8 mouse cellular contexts compared by ENCODE assay signal in genomic region chr9:119320446-119320845, GRCm38 (mm10). TPM values are rescaled to one million over a fixed set of nuclear protein-coding genes. Genes with fewer than 3 reads are reported as not detected.
DNase-seq lines count a peak whose midpoint lies in the region; ATAC-seq and TF ChIP-seq lines count a peak whose summit lies in the region.

No protein-coding gene starts in this region.

- no peak for TF ChIP-seq CTCF in lung, embryonic 14.5 days (IDR thresholded peaks at IDR 0.05; ENCODE audit: low read depth)
- no peak for TF ChIP-seq CTCF in lung, adult 2 months (IDR thresholded peaks at IDR 0.05; ENCODE audit: insufficient read depth, low read length)
- TF ChIP-seq CTCF in layer of hippocampus, adult 2 months (conservative IDR thresholded peaks at IDR 0.05) = no peak

- no peaks in the 10 kb centered on the region for H3K27me3 ChIP-seq in lung, embryonic 14.5 days (ENCODE audit: insufficient read depth, low read length)
- no peaks in the 10 kb centered on the region for H3K27me3 ChIP-seq in forebrain, embryonic 11.5 days (ENCODE audit: control insufficient read depth, insufficient read depth, low read length)
- no peaks in the 10 kb centered on the region for H3K27me3 ChIP-seq in intestine, embryonic 16.5 days (replicated peaks; ENCODE audit: control insufficient read depth, insufficient read depth, low read length)
- H3K27me3 ChIP-seq in neural tube, embryonic 12.5 days (replicated peaks) = no peaks in the 10 kb centered on the region

- no peak overlapping the region; the same call in 1 of the 2 replicates for H3K4me3 ChIP-seq in lung, embryonic 14.5 days (ENCODE audit: low read depth, low read length)
- no peak overlapping the region for H3K4me3 ChIP-seq in lung, adult 2 months (replicated peaks; ENCODE audit: extremely low read depth, low read depth, low read length)
- H3K4me3 ChIP-seq in forebrain, embryonic 11.5 days (ENCODE audit: low read depth, low read length) = no peak overlapping the region; the same call in 1 of the 2 replicates
- no peak overlapping the region for H3K4me3 ChIP-seq in intestine, embryonic 16.5 days (ENCODE audit: low read length)
- H3K4me3 ChIP-seq in neural tube, embryonic 12.5 days = no peak overlapping the region
- no peak overlapping the region for H3K4me3 ChIP-seq in layer of hippocampus, adult 2 months

- H3K9me3 ChIP-seq in lung, embryonic 14.5 days (ENCODE audit: low read depth, low read length) = no peaks in the 10 kb centered on the region
- no peaks in the 10 kb centered on the region for H3K9me3 ChIP-seq in forebrain, embryonic 11.5 days (ENCODE audit: control insufficient read depth, low read length)
- no peaks in the 10 kb centered on the region for H3K9me3 ChIP-seq in intestine, embryonic 16.5 days (ENCODE audit: control insufficient read depth, low read length)
- H3K9me3 ChIP-seq in neural tube, embryonic 12.5 days = no peaks in the 10 kb centered on the region

- DNase-seq in lung, embryonic 14.5 days = no peak
- DNase-seq in lung, adult 2 months = no peak
- no peak for DNase-seq in forebrain, embryonic 11.5 days (ENCODE audit: low spot score)
- DNase-seq in layer of hippocampus, adult 2 months (ENCODE audit: low spot score in 2 of 2) = no peak
- no peak for DNase-seq in gastrocnemius, postnatal 4 days (ENCODE audit: low spot score in 2 of 2)
- DNase-seq in kidney, postnatal 4 days = no peak

- H3K36me3 ChIP-seq in lung, embryonic 14.5 days (ENCODE audit: insufficient read depth) = no peaks in the 10 kb centered on the region
- H3K36me3 ChIP-seq in forebrain, embryonic 11.5 days (ENCODE audit: control insufficient read depth, insufficient read depth, low read length) = no peaks in the 10 kb centered on the region
- H3K36me3 ChIP-seq in intestine, embryonic 16.5 days (ENCODE audit: control insufficient read depth, insufficient read depth, low read length) = no peaks in the 10 kb centered on the region
- no peaks in the 10 kb centered on the region for H3K36me3 ChIP-seq in neural tube, embryonic 12.5 days

- no peaks in the 10 kb centered on the region for H3K4me1 ChIP-seq in lung, embryonic 14.5 days (ENCODE audit: insufficient read depth)
- peaks cover 8% of the 10 kb centered on the region; the same call in 1 of the 2 replicates for H3K4me1 ChIP-seq in lung, adult 2 months (ENCODE audit: control insufficient read depth, insufficient read depth, low read length)
- H3K4me1 ChIP-seq in forebrain, embryonic 11.5 days (replicated peaks; ENCODE audit: control insufficient read depth, insufficient read depth, low read length) = no peaks in the 10 kb centered on the region; the same call in 1 of the 2 replicates
- peaks cover 7% of the 10 kb centered on the region; the same call in 1 of the 2 replicates for H3K4me1 ChIP-seq in intestine, embryonic 16.5 days (ENCODE audit: control insufficient read depth, insufficient read depth, low read length)
- H3K4me1 ChIP-seq in neural tube, embryonic 12.5 days = peaks cover 16% of the 10 kb centered on the region

- WGBS in lung, embryonic 14.5 days = 77% methylated on average over 7 of the region's 7 CpGs
- 77% methylated on average over 7 of the region's 7 CpGs for WGBS in lung, adult 2 months
- 81% methylated on average over 7 of the region's 7 CpGs for WGBS in forebrain, embryonic 11.5 days
- 75% methylated on average over 7 of the region's 7 CpGs for WGBS in intestine, embryonic 16.5 days
- WGBS in neural tube, embryonic 12.5 days = 80% methylated on average over 7 of the region's 7 CpGs

- H3K27ac ChIP-seq in lung, embryonic 14.5 days (ENCODE audit: low read depth) = no peak overlapping the region
- H3K27ac ChIP-seq in forebrain, embryonic 11.5 days (ENCODE audit: low read depth, low read length) = no peak overlapping the region
- H3K27ac ChIP-seq in intestine, embryonic 16.5 days (ENCODE audit: low read length) = no peak overlapping the region
- H3K27ac ChIP-seq in neural tube, embryonic 12.5 days = no peak overlapping the region
- no peak overlapping the region for H3K27ac ChIP-seq in layer of hippocampus, adult 2 months

- no peak for ATAC-seq in lung, embryonic 14.5 days (ENCODE audit: insufficient read depth)
- ATAC-seq in forebrain, embryonic 11.5 days (replicated peaks; ENCODE audit: low FRiP score) = no peak
- ATAC-seq in intestine, embryonic 16.5 days = no peak
- ATAC-seq in neural tube, embryonic 12.5 days (ENCODE audit: low FRiP score, low read depth) = no peak

- peak overlapping the region; percentile 96 for H3K4me2 ChIP-seq in lung, embryonic 14.5 days
- H3K4me2 ChIP-seq in forebrain, embryonic 11.5 days (ENCODE audit: low read depth, low read length, severe bottlenecking) = peak overlapping the region; percentile 18; the same call in 1 of the 2 replicates
- peak overlapping the region; percentile 95 for H3K4me2 ChIP-seq in intestine, embryonic 16.5 days (ENCODE audit: low read depth, low read length)
- peak overlapping the region; percentile 91 for H3K4me2 ChIP-seq in neural tube, embryonic 12.5 days (replicated peaks)

- H3K9ac ChIP-seq in lung, embryonic 14.5 days = no peak overlapping the region
- H3K9ac ChIP-seq in forebrain, embryonic 11.5 days (ENCODE audit: low read length) = no peak overlapping the region
- no peak overlapping the region for H3K9ac ChIP-seq in intestine, embryonic 16.5 days (ENCODE audit: low read depth, low read length)
- H3K9ac ChIP-seq in neural tube, embryonic 12.5 days = no peak overlapping the region

- no peak for TF ChIP-seq POLR2A in lung, adult 2 months (IDR thresholded peaks at IDR 0.05; ENCODE audit: borderline replicate concordance, extremely low read depth, low read depth, low read length)

RNA-seq across cellular contexts. Expression of gene Oxsr1, which starts 1.8 kb away (rescaled TPM):
- polyA plus RNA-seq in lung, embryonic 14.5 days (2014; fragmentation: Nextera tagmentation; extraction: Ambion mirVana) = 13.3 and 14.4 TPM in 2 replicates
- polyA plus RNA-seq in lung, adult 2 months (2012; rRNA removed) = 13.1 and 19.8 TPM in 2 replicates
- polyA plus RNA-seq in forebrain, embryonic 11.5 days (2014; fragmentation: Nextera tagmentation; extraction: Ambion mirVana) = 18.4 and 19.7 TPM in 2 replicates
- 9.1 and 9.5 TPM in 2 replicates for polyA plus RNA-seq in intestine, embryonic 16.5 days (2015; fragmentation: Nextera tagmentation; extraction: Ambion mirVana)
- 18.8 and 19.9 TPM in 2 replicates for polyA plus RNA-seq in neural tube, embryonic 12.5 days (2016; fragmentation: Nextera tagmentation; extraction: Ambion mirVana)
- 10 to 100 TPM; 30.2 to 31.2 TPM for total RNA-seq in layer of hippocampus, adult 2 months (2021)
- total RNA-seq in gastrocnemius, postnatal 4 days (2021) = 10 to 100 TPM; 36.0 to 39.1 TPM

RNA-seq across cellular contexts. Expression of gene Acaa1a, which starts 19.0 kb away (rescaled TPM):
- polyA plus RNA-seq in lung, embryonic 14.5 days (2014; fragmentation: Nextera tagmentation; extraction: Ambion mirVana) = 80.4 and 87.1 TPM in 2 replicates
- 216 and 282 TPM in 2 replicates for polyA plus RNA-seq in lung, adult 2 months (2012; rRNA removed)
- polyA plus RNA-seq in forebrain, embryonic 11.5 days (2014; fragmentation: Nextera tagmentation; extraction: Ambion mirVana) = 62.6 and 75.6 TPM in 2 replicates
- polyA plus RNA-seq in intestine, embryonic 16.5 days (2015; fragmentation: Nextera tagmentation; extraction: Ambion mirVana) = 114 and 116 TPM in 2 replicates
- 87.6 and 91.8 TPM in 2 replicates for polyA plus RNA-seq in neural tube, embryonic 12.5 days (2016; fragmentation: Nextera tagmentation; extraction: Ambion mirVana)
- 10 to 100 TPM; 77.9 to 83.1 TPM for total RNA-seq in layer of hippocampus, adult 2 months (2021)
- 10 to 100 TPM; 52.9 to 58.1 TPM for total RNA-seq in gastrocnemius, postnatal 4 days (2021)

RNA-seq across cellular contexts. Expression of gene Myd88, which starts 20.8 kb away (rescaled TPM):
- polyA plus RNA-seq in lung, embryonic 14.5 days (2014; fragmentation: Nextera tagmentation; extraction: Ambion mirVana) = 21.8 and 24.5 TPM in 2 replicates
- 29.3 and 38.5 TPM in 2 replicates for polyA plus RNA-seq in lung, adult 2 months (2012; rRNA removed)
- 6.8 and 7.5 TPM in 2 replicates for polyA plus RNA-seq in forebrain, embryonic 11.5 days (2014; fragmentation: Nextera tagmentation; extraction: Ambion mirVana)
- 35.0 and 36.3 TPM in 2 replicates for polyA plus RNA-seq in intestine, embryonic 16.5 days (2015; fragmentation: Nextera tagmentation; extraction: Ambion mirVana)
- 6.1 and 6.4 TPM in 2 replicates for polyA plus RNA-seq in neural tube, embryonic 12.5 days (2016; fragmentation: Nextera tagmentation; extraction: Ambion mirVana)
- 1 to 10 TPM; 5.4 to 5.7 TPM for total RNA-seq in layer of hippocampus, adult 2 months (2021)
- 10 to 100 TPM; 13.1 to 14.4 TPM for total RNA-seq in gastrocnemius, postnatal 4 days (2021)

RNA-seq across cellular contexts. Expression of gene Xylb, which starts 36.7 kb away (rescaled TPM):
- 5.7 and 7.9 TPM in 2 replicates for polyA plus RNA-seq in lung, embryonic 14.5 days (2014; fragmentation: Nextera tagmentation; extraction: Ambion mirVana)
- 6.7 and 7.0 TPM in 2 replicates for polyA plus RNA-seq in lung, adult 2 months (2012; rRNA removed)
- 12.5 and 12.7 TPM in 2 replicates for polyA plus RNA-seq in forebrain, embryonic 11.5 days (2014; fragmentation: Nextera tagmentation; extraction: Ambion mirVana)
- polyA plus RNA-seq in intestine, embryonic 16.5 days (2015; fragmentation: Nextera tagmentation; extraction: Ambion mirVana) = 17.4 and 18.5 TPM in 2 replicates
- polyA plus RNA-seq in neural tube, embryonic 12.5 days (2016; fragmentation: Nextera tagmentation; extraction: Ambion mirVana) = 4.5 and 6.5 TPM in 2 replicates
- 1 to 10 TPM; 4.9 to 5.1 TPM for total RNA-seq in layer of hippocampus, adult 2 months (2021)
- total RNA-seq in gastrocnemius, postnatal 4 days (2021) = 1 to 10 TPM; 1.8 to 2.1 TPM

RNA-seq across cellular contexts. Expression of gene Slc22a14, which starts 44.9 kb away (rescaled TPM):
- polyA plus RNA-seq in lung, embryonic 14.5 days (2014; fragmentation: Nextera tagmentation; extraction: Ambion mirVana) = 0.35 TPM in 1 of 2 replicates, not detected in the other
- polyA plus RNA-seq in lung, adult 2 months (2012; rRNA removed) = 0.80 and 0.99 TPM in 2 replicates
- polyA plus RNA-seq in forebrain, embryonic 11.5 days (2014; fragmentation: Nextera tagmentation; extraction: Ambion mirVana) = not detected in 2 replicates
- polyA plus RNA-seq in intestine, embryonic 16.5 days (2015; fragmentation: Nextera tagmentation; extraction: Ambion mirVana) = 0.10 and 0.16 TPM in 2 replicates
- polyA plus RNA-seq in neural tube, embryonic 12.5 days (2016; fragmentation: Nextera tagmentation; extraction: Ambion mirVana) = not detected in 2 replicates
- total RNA-seq in layer of hippocampus, adult 2 months (2021) = not detected
- total RNA-seq in gastrocnemius, postnatal 4 days (2021) = not detected

Comparison
In these comparisons a context has a peak if more than half of its experiments do, and no peak if none do; other contexts are left out.
1. H3K4me2 ChIP-seq: peak in every context shown above with its lines; median percentile 96 in lung, embryonic 14.5 days; 95 in intestine, embryonic 16.5 days; 91 in neural tube, embryonic 12.5 days; 18 in forebrain, embryonic 11.5 days.